Mouse (Mus musculus) activated CD4-positive, CD25-positive, alpha-beta regulatory T cell, adult 9 weeks (primary cell): ENCODE results near the gene Fermt1. TPM values are rescaled to one million over a fixed set of nuclear protein-coding genes. Genes with fewer than 3 reads are reported as not detected.

ENCODE experiments used
- polyA plus RNA-seq: library from polyadenylated mRNA; unstranded; fragments of 100-300 nt; shearing (Covaris generic); gene quantifications from one replicate; pipeline ENCODE4 v1.2.1, GENCODE M21; 2017

Gene Fermt1
- not detected for polyA plus RNA-seq

GRCm38 (mm10) chr2:132945326-132946207, at the start of gene Fermt1:
Gene Fermt1 (minus strand): TSS chr2:132945906.

GRCm38 (mm10) chr2:132880844-132881645, 64.7 kb downstream of the Fermt1 start, which contains the start of gene Lrrn4:
Gene Lrrn4 (minus strand): TSS chr2:132880891.

Other genes with a start within 250 kb of the Fermt1 start
- gene Chgb, start 164.6 kb downstream of the Fermt1 start, polyA plus RNA-seq = not detected
- gene Trmt6, start 129.9 kb downstream of the Fermt1 start, polyA plus RNA-seq = 45.8 TPM
- gene Mcm8, start 129.8 kb downstream of the Fermt1 start, polyA plus RNA-seq = 2.2 TPM
- gene Crls1, start 99.2 kb downstream of the Fermt1 start, polyA plus RNA-seq = 1.0 TPM
- 0.22 TPM for gene Lrrn4, start 65.0 kb downstream of the Fermt1 start, polyA plus RNA-seq